ENCODE assay signal across 11 mouse cellular contexts in genomic region chr2:47095993-47096392, GRCm38 (mm10).
"Had no signal": no experiment of that assay in that cellular context is flagged by ENCODE, and none has a peak within 500 bp of the region (broad histone marks: within the 10 kb centered on the region; RNA-seq: fewer than 3 reads in every experiment).

No protein-coding gene starts in this region.

- H3K9me3 ChIP-seq: limb, embryonic 15.5 days; liver, embryonic 13.5 days; midbrain, embryonic 13.5 days; stomach, embryonic 15.5 days had no signal

- H3K9ac ChIP-seq: limb, embryonic 15.5 days; liver, embryonic 13.5 days; liver, postnatal 0 days; midbrain, embryonic 13.5 days; stomach, embryonic 15.5 days had no signal

- H3K4me3 ChIP-seq: limb, embryonic 15.5 days; liver, embryonic 13.5 days; midbrain, embryonic 13.5 days; stomach, embryonic 15.5 days had no signal

- DNase-seq: kidney, adult 9 months; left cerebral cortex, postnatal 4 days; liver, embryonic 13.5 days; liver, postnatal 0 days; right cerebral cortex, postnatal 14 days; thymus, adult 2 months; thymus, postnatal 25 days had no signal

- ATAC-seq: intestine, embryonic 16.5 days; liver, postnatal 0 days; midbrain, embryonic 13.5 days had no signal

- H3K4me1 ChIP-seq: limb, embryonic 15.5 days; liver, embryonic 13.5 days; midbrain, embryonic 13.5 days; stomach, embryonic 15.5 days had no signal

- H3K36me3 ChIP-seq: limb, embryonic 15.5 days; liver, embryonic 13.5 days; midbrain, embryonic 13.5 days; stomach, embryonic 15.5 days had no signal

- H3K27ac ChIP-seq: limb, embryonic 15.5 days; liver, embryonic 13.5 days; midbrain, embryonic 13.5 days; stomach, embryonic 15.5 days had no signal

- H3K27me3 ChIP-seq: limb, embryonic 15.5 days; liver, embryonic 13.5 days; midbrain, embryonic 13.5 days; stomach, embryonic 15.5 days had no signal

- H3K4me2 ChIP-seq: limb, embryonic 15.5 days; liver, embryonic 13.5 days; midbrain, embryonic 13.5 days; stomach, embryonic 15.5 days had no signal
